Mouse (Mus musculus) heart, postnatal 0 days (tissue): ENCODE measurements around the gene Otulinl. TPM values are rescaled to one million over a fixed set of nuclear protein-coding genes. Genes with fewer than 3 reads are reported as not detected.

Experiments
- ATAC-seq: fragments of 200-750 bp; cut with Nextera tagmentation; 2 replicates; pipeline ENCODE4 v1.8.0; 2017; ENCODE audit warnings: low read depth, moderate number of reproducible peaks, moderate library complexity; ENCODE audit not compliant: insufficient read depth
- DNase-seq: peaks from one replicate; pipeline ENCODE4 v3.0.0-alpha.2; 2016; ENCODE audit warnings: low spot score
- H3K27ac ChIP-seq: fragments of 300-500 bp; sonication (generic); 2 replicates; pipeline ENCODE4 v1.5.1; 2014; ENCODE audit warnings: low read depth, mild to moderate bottlenecking
- H3K27me3 ChIP-seq: fragments of 300-500 bp; sonication (generic); 2 replicates; pipeline ENCODE4 v1.6.1; 2014; ENCODE audit warnings: low read length, mixed read lengths; ENCODE audit not compliant: control insufficient read depth, insufficient read depth
- H3K36me3 ChIP-seq: fragments of 300-500 bp; sonication (generic); replicated peaks from 2 replicates; pipeline ENCODE4 v1.6.1; 2014; ENCODE audit warnings: low read length, mixed read lengths; ENCODE audit not compliant: control insufficient read depth, insufficient read depth
- H3K4me1 ChIP-seq: fragments of 300-500 bp; sonication (generic); 2 replicates; pipeline ENCODE4 v1.6.1; 2014; ENCODE audit warnings: antibody characterized with exemption; ENCODE audit not compliant: control insufficient read depth, insufficient read depth
- H3K4me2 ChIP-seq: fragments of 300-500 bp; sonication (generic); 2 replicates; pipeline ENCODE4 v1.6.1; 2014; ENCODE audit warnings: low read depth, mild to moderate bottlenecking, low read length, moderate library complexity
- H3K4me3 ChIP-seq: fragments of 300-500 bp; sonication (generic); 2 replicates; pipeline ENCODE4 v1.5.1; 2014; ENCODE audit warnings: low read depth, low read length
- H3K9ac ChIP-seq: fragments of 300-500 bp; sonication (generic); replicated peaks from 2 replicates; pipeline ENCODE4 v1.6.1; 2014; ENCODE audit warnings: low read depth, low read length, mixed read lengths
- H3K9me3 ChIP-seq: fragments of 300-500 bp; sonication (generic); replicated peaks from 2 replicates; pipeline ENCODE4 v1.6.1; 2016; ENCODE audit warnings: low read length; ENCODE audit not compliant: control insufficient read depth
- CTCF ChIP-seq: IDR thresholded peaks from 2 replicates; pipeline ENCODE4 v1.5.1; 2016; ENCODE audit warnings: antibody characterized with exemption, control low read depth, low read depth
- EP300 ChIP-seq: IDR thresholded peaks from 2 replicates; pipeline ENCODE4 v1.6.1; 2016; ENCODE audit warnings: antibody characterized with exemption, low read depth
- WGBS: fragments of 180-500 bp; shearing (Covaris S2); extraction: QIAGEN DNeasy Blood & Tissue Kit; methylation state at CpG from one replicate; pipeline ENCODE4 v1.1.7; 2014; 5-methylcytosine and 5-hydroxymethylcytosine counted together
- polyA plus RNA-seq: library from polyadenylated mRNA; unstranded; fragments of >200 nt; fragmentation: Nextera tagmentation; extraction: Ambion mirVana; gene quantifications from 2 replicates; pipeline ENCODE4 v1.2.1, GENCODE M21; 2015
- total RNA-seq: library from RNA; depleted of rRNA; stranded (reverse); fragments of >200 nt; gene quantifications from 2 replicates; pipeline ENCODE4 v1.2.3, GENCODE M21; 2014; ENCODE audit warnings: low replicate concordance

Otulinl gene
- total and polyA plus RNA-seq, 2 experiments from 2014 or later: 3.2 to 15.3 TPM

GRCm38 (mm10) chr15:27619683-27620082, 61.7 kb downstream of the Otulinl start:
- Histone ChIP-seq H3K9ac (peak overlapping the region; percentile 42; the same call in 1 of the 2 replicates), H3K27ac (peak overlapping the region; percentile 94), H3K4me2 (no peak overlapping the region), H3K36me3 (peaks cover 49% of the 10 kb centered on the region), H3K27me3 (no peaks in the 10 kb centered on the region), H3K9me3 (no peaks in the 10 kb centered on the region), H3K4me3 (no peak overlapping the region), H3K4me1 (peaks cover 39% of the 10 kb centered on the region)
- DNase-seq: no peak
- TF ChIP-seq CTCF (no peak), EP300 (no peak)
- peak; percentile 20; the same call in 1 of the 2 replicates for ATAC-seq
- WGBS: 69% methylated on average over 3 of the region's 3 CpGs

DNA sequence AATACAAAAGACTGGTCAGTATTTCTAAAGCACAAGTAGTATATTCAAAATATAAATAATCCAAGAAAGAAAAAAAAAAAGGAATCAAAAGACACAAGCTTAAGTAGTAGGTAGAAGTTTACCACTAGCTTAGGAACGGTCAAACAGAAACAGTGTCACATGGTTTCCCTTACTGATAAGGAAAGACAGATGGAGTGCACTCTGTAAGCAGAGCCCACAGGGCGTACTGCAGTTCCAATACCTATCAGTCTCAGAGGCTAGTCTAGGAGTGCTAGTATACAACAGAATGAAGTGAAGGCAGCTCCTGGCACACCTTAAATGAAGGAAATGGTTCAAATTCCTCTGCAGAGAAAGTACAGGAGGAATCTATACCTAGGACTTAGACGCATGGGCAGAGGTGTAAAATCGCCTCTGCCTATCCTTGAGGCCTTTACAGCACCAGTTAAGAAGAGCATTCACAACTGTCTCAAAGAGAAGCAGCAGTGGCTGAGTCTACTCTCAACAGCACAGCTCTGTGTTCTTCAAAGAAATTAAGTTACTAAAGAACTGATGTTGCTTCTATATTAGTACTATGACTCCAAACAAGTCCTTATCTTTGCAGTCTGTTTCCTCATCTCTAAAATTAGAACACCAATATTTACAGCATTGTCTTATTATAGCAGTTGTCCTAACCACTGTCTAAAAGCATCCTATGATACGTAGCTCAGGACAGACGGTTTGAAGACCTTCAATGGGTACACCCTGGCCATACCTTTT, 62.4 kb downstream of the Otulinl start:
- DNase-seq (peak; percentile 93), ATAC-seq (peak; percentile 89)
- Histone ChIP-seq H3K36me3 (peaks cover 55% of the 10 kb centered on the region), H3K9me3 (no peaks in the 10 kb centered on the region), H3K9ac (no peak overlapping the region; the same call in 1 of the 2 replicates), H3K27ac (peak overlapping the region; percentile 94), H3K4me3 (no peak overlapping the region), H3K4me1 (peaks cover 33% of the 10 kb centered on the region), H3K27me3 (no peaks in the 10 kb centered on the region), H3K4me2 (peak overlapping the region; percentile 9; the same call in 1 of the 2 replicates)
- 20% methylated on average over 6 of the region's 6 CpGs for WGBS
- TF ChIP-seq CTCF (no peak), EP300 (peak; percentile 79; the same call in 1 of the 2 replicates)

- Histone ChIP-seq H3K4me3 (no peak overlapping the region), H3K9me3 (no peaks in the 10 kb centered on the region), H3K4me2 (no peak overlapping the region), H3K27me3 (no peaks in the 10 kb centered on the region), H3K36me3 (peaks cover 52% of the 10 kb centered on the region), H3K27ac (no peak overlapping the region), H3K4me1 (peaks cover 29% of the 10 kb centered on the region), H3K9ac (no peak overlapping the region)
- no peak for DNase-seq
- ATAC-seq: no peak
- TF ChIP-seq EP300: no peak
- TF ChIP-seq CTCF: no peak
- WGBS: 57% methylated on average over 3 of the region's 3 CpGs
Measured at GRCm38 (mm10) chr15:27617227-27617626, 64.2 kb downstream of the Otulinl start.

DNA sequence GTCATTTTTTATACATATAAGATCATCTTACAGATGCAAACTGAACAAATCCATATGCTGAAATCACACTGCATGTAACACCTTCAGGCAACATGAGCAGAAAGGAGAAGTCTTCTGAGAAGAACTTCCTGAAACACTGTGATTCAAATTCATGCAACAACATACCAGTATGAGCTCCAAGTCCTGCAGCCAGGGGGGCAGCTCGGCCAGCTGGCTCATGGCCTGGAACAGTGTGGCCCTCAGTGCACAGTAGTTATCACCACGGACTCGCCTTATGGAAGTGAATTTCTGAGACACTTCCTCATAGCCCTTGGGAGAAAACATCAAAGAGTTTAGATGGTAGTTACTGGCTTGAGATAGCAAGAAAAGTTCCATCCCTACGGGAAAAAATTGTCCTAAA, 65.2 kb downstream of the Otulinl start:
- WGBS: 32% methylated on average over 4 of the region's 4 CpGs
- ATAC-seq: no peak
- DNase-seq: peak; percentile 58

GRCm38 (mm10) chr15:27613255-27613654, 68.1 kb downstream of the Otulinl start:
- WGBS: 90% methylated on average over 4 of the region's 4 CpGs
- Histone ChIP-seq H3K4me3 (no peak overlapping the region), H3K4me1 (peaks cover 11% of the 10 kb centered on the region), H3K4me2 (no peak overlapping the region), H3K9me3 (no peaks in the 10 kb centered on the region), H3K27ac (no peak overlapping the region), H3K9ac (no peak overlapping the region), H3K27me3 (no peaks in the 10 kb centered on the region), H3K36me3 (peaks cover 60% of the 10 kb centered on the region)
- DNase-seq (no peak), ATAC-seq (no peak)
- TF ChIP-seq EP300 (no peak), CTCF (no peak)

More for the DNA sequence above, 65.2 kb downstream of the Otulinl start:
- Histone ChIP-seq H3K9me3 (no peaks in the 10 kb centered on the region), H3K4me3 (no peak overlapping the region), H3K27ac (peak overlapping the region; percentile 50; the same call in 1 of the 2 replicates), H3K9ac (no peak overlapping the region), H3K4me2 (no peak overlapping the region), H3K36me3 (peaks cover 54% of the 10 kb centered on the region), H3K4me1 (peaks cover 27% of the 10 kb centered on the region), H3K27me3 (no peaks in the 10 kb centered on the region)
- TF ChIP-seq EP300 (no peak), CTCF (peak; percentile 42)
